Mouse (Mus musculus) kidney, adult 2 months (tissue): ENCODE measurements around the gene C1ra. TPM values are rescaled to one million over a fixed set of nuclear protein-coding genes. Genes with fewer than 3 reads are reported as not detected.
"Not testable (repeated sequence)": the region's sequence is repeated elsewhere in the genome, so short reads cannot be mapped to it uniquely, and the experiment has no call there.

ENCODE experiments used
- DNase-seq: peaks from one replicate; pipeline ENCODE4 v3.0.0; 2021
- H3K27ac ChIP-seq: fragments of 200-500 bp; 2 replicates; pipeline ENCODE4 v1.5.1; 2012; ENCODE audit warnings: low read depth, low read length, control low read depth, inconsistent platforms; ENCODE audit not compliant: insufficient read depth
- H3K27me3 ChIP-seq: fragments of 200-500 bp; replicated peaks from 2 replicates; pipeline ENCODE4 v1.6.1; 2012; ENCODE audit warnings: mild to moderate bottlenecking, moderate library complexity, low read length, inconsistent platforms; ENCODE audit not compliant: control insufficient read depth, insufficient read depth
- H3K36me3 ChIP-seq: fragments of 200-500 bp; 2 replicates; pipeline ENCODE4 v1.6.1; 2012; ENCODE audit warnings: mild to moderate bottlenecking, moderate library complexity, low read length, inconsistent platforms; ENCODE audit not compliant: control insufficient read depth, insufficient read depth
- H3K4me1 ChIP-seq: fragments of 200-500 bp; 2 replicates; pipeline ENCODE4 v1.6.1; 2011; ENCODE audit warnings: low read length; ENCODE audit not compliant: control insufficient read depth, insufficient read depth
- H3K4me3 ChIP-seq: fragments of 200-500 bp; 2 replicates; pipeline ENCODE4 v1.5.1; 2011; ENCODE audit warnings: mild to moderate bottlenecking, low read depth, low read length, control low read depth; ENCODE audit not compliant: insufficient read depth
- CTCF ChIP-seq: fragments of 200-500 bp; conservative IDR thresholded peaks from 2 replicates; pipeline ENCODE4 v1.5.1; 2011; ENCODE audit warnings: low read depth, mild to moderate bottlenecking, control low read depth, low read length, moderate library complexity, mixed read lengths; ENCODE audit not compliant: insufficient read depth, insufficient read length
- POLR2A ChIP-seq: fragments of 200-500 bp; IDR thresholded peaks from one replicate; pipeline ENCODE4 v1.6.1; 2011; ENCODE audit warnings: low read depth, low read length, control low read depth
- WGBS: fragments of 180-500 bp; shearing (Covaris S2); methylation state at CpG from one replicate; pipeline ENCODE4 v1.1.7; 2018; 5-methylcytosine and 5-hydroxymethylcytosine counted together
- polyA plus RNA-seq: library from polyadenylated mRNA; depleted of rRNA; stranded (reverse); fragments of >200 nt; gene quantifications from 2 replicates; pipeline ENCODE4 v1.2.3, GENCODE M21; 2012

Gene C1ra
- polyA plus RNA-seq, 1 experiment, result 24.8 TPM

DNA sequence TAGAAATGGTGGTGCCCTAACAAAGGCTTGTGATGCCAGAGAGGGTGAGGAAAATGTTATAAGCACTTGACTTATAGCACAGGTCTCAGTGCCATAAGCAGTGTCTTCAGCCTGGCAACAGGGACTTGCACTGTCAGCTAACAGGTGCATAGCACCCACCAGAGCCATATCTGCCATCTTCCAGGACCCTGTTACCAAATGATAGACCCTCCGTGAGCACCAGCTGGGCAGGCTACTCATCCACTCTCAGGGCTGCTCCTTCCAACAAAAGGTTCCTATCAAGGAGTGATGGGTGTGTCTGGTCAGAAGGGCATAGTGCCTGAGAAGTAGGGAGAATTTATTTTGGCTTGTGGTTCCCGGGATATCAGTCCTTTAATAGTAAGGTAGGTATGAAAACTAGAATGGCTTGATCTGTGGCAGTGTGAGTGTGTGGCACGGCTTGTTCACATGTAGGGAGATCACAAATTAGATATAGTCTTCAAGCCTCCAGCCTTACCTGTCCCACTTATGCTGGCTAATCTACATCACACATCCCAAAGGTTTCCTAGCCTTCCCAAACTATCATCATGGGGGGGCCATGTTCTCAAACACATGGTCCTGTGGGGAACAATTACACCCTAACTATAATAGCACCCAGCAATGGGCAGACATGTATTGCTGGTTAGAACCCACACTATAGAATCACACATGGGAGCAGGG is 33.2 kb upstream of the C1ra start:
- DNase-seq, result no peak
- no peaks in the 10 kb centered on the region for H3K27me3 ChIP-seq
- H3K36me3 ChIP-seq, result no peaks in the 10 kb centered on the region
- no peak overlapping the region for H3K27ac ChIP-seq
- H3K4me3 ChIP-seq, result no peak overlapping the region
- TF ChIP-seq POLR2A (no peak), CTCF (no peak)
- H3K4me1 ChIP-seq, result peaks cover 11% of the 10 kb centered on the region; the same call in 1 of the 2 replicates
- WGBS, result 91% methylated on average over 3 of the region's 3 CpGs

DNA sequence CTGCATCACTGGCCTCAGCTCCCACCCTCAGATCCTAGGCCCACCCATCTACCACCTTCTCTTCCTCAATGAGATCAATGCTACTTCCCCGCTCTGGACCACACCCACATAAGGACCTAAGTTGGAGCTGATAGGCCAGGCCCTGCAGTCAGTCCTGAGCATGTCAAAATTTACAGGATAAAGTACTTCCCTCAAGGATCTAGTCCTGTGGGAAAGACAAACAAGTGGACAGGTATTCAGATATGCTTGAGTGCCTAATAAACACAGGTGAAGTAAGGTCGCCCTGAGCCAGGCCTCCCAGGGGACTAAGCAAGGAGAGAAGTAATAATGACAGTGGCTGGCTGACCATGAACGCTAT is 32.7 kb upstream of the C1ra start:
- WGBS, result 74% methylated on average over 3 of the region's 3 CpGs
- Histone ChIP-seq H3K27me3 (no peaks in the 10 kb centered on the region), H3K4me1 (peaks cover 12% of the 10 kb centered on the region; the same call in 1 of the 2 replicates), H3K4me3 (no peak overlapping the region), H3K27ac (no peak overlapping the region), H3K36me3 (no peaks in the 10 kb centered on the region)
- DNase-seq, result no peak
- no peak for TF ChIP-seq POLR2A
- no peak for TF ChIP-seq CTCF

DNA sequence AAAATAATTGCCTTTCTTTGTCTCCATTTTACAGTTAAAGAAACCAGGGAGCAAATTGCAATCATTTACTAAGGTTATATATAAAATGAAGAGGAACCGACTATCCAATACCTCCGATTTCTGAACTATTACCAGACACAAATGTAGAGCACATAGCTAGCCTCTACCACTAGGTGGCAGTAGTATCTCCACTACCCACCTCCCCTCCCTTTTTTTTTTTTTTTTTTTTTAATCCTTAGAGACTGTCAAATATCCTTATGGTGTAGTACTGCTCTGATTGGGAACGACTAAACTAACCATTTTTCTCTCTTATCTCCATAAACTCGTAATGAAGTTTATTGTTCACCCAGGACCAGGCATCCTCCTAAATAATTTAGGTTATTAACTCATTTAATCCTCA is 31.9 kb upstream of the C1ra start:
- no peak overlapping the region for H3K4me3 ChIP-seq

DNA sequence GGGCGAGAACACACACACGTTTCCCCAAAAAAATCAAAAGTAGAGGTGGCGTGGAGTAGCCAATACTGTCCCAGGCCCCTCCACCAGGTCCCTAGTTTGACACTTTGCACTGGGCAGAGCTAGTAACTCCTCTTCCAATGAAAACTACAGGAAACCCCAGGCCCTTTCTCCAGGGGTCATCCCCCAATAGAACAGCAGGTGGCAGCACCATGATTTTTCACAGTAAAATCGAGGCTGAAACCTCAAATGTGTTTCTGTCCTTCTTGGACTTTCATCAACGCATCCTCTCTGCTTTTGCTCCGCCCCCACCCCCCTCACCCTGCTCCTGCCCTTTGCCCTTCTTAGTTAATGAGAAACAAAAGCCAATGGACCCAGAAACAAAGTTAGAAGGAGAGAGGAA is 30.6 kb upstream of the C1ra start:
- Histone ChIP-seq H3K27ac (no peak overlapping the region), H3K4me1 (peaks cover 17% of the 10 kb centered on the region; the same call in 1 of the 2 replicates), H3K27me3 (no peaks in the 10 kb centered on the region), H3K36me3 (no peaks in the 10 kb centered on the region), H3K4me3 (no peak overlapping the region)
- peak; percentile 71 for TF ChIP-seq CTCF
- TF ChIP-seq POLR2A, result no peak
- peak; percentile 88 for DNase-seq
- WGBS, result 29% methylated on average over 6 of the region's 6 CpGs

More for the DNA sequence above, 31.9 kb upstream of the C1ra start:
- WGBS, result 34% methylated on average over 4 of the region's 4 CpGs
- TF ChIP-seq POLR2A, result no peak
- peaks cover 15% of the 10 kb centered on the region; the same call in 1 of the 2 replicates for H3K4me1 ChIP-seq
- H3K36me3 ChIP-seq, result no peaks in the 10 kb centered on the region
- DNase-seq, result peak; percentile 53
- no peak overlapping the region for H3K27ac ChIP-seq
- H3K27me3 ChIP-seq, result no peaks in the 10 kb centered on the region

DNA sequence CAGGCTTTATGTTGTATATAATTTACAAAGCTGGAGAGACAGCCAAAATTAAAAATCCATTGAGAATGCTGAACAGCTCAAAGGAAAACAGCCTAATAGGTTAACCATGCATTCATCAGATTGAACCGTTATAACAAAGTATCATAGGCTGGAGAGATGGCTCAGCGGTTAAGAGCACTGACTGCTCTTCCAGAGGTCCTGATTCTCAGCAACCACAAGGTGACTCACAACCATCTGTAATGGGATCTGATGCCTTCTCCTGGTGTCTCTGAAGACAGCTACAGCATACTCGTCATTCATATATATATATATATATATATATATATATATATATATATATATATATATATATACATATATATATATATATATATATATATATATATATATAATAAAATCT is 28.4 kb upstream of the C1ra start:
- H3K4me1 ChIP-seq, result peaks cover 14% of the 10 kb centered on the region; the same call in 1 of the 2 replicates
- DNase-seq, H3K27me3 ChIP-seq, H3K4me3 ChIP-seq, H3K36me3 ChIP-seq, H3K27ac ChIP-seq: not testable (repeated sequence)
- 69% methylated on average over 3 of the region's 3 CpGs for WGBS

DNA sequence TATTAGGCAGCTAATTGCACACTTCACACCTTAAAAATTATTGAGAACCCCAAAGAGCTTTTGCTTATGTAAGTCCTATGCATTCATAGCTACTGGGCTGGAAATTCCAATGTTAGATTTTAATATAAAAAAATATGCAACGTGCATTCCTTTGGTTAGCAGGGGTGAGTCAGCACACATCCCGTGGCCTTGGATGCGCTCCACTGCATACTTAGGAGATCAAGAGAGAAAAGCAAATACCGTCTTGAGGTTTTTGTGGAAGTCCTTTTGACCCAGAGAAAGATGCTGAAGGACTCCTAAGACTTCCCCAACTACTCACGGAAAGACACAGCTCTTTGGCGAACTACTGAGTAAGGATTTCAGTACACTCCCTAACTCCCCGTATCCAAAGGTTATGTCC is 27.4 kb upstream of the C1ra start:
- H3K36me3 ChIP-seq, result no peaks in the 10 kb centered on the region
- no peak overlapping the region for H3K4me3 ChIP-seq
- TF ChIP-seq POLR2A, result no peak
- 37% methylated on average over 7 of the region's 7 CpGs for WGBS
- peak overlapping the region; percentile 54 for H3K27ac ChIP-seq
- no peaks in the 10 kb centered on the region for H3K27me3 ChIP-seq
- peak; percentile 36 for DNase-seq
- peaks cover 14% of the 10 kb centered on the region; the same call in 1 of the 2 replicates for H3K4me1 ChIP-seq

DNA sequence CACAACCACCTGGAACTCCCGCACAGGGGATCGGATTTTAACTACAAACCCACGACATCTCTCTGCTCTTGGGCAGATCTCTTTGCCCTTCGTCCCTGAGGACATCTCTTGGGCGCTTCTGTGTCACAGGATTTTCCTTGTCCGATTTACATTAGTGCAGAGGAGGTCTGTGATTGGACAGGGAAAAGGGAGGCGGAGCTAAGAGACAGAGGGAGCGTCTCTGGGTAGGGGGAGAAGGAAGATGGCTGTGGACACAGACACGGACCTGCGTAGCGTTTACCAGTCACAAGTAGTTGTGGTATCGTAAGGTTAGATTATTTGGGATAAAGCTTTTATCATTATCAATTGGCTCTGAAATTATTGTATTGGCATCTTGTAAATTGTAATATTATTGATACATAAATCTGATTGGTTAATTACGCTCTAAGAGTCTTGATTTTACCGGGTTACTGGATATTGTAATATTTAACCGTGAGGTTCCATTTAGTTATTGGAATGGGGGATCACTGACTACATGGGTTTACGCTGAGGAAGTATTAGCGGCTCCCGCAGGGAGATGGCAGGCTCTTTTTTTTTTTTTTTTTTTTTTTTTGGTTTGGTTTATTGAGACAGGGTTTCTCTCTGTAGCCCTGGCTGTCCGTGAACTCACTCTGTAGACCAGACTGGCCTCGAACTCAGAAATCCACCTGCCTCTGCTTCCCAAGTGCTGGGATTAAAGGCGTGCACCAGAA is 26.6 kb upstream of the C1ra start:
- no peaks in the 10 kb centered on the region for H3K27me3 ChIP-seq
- no peaks in the 10 kb centered on the region for H3K36me3 ChIP-seq
- H3K4me1 ChIP-seq, result peaks cover 13% of the 10 kb centered on the region; the same call in 1 of the 2 replicates
- no peak for DNase-seq
- WGBS, result 38% methylated on average over 21 of the region's 21 CpGs
- peak overlapping the region; percentile 13; the same call in 1 of the 2 replicates for H3K27ac ChIP-seq
- H3K4me3 ChIP-seq, result no peak overlapping the region
- no peak for TF ChIP-seq POLR2A
- TF ChIP-seq CTCF, result no peak
